In genomic region chr1:58304296-58304695, GRCm38 (mm10) we compare ENCODE assay signal across 9 mouse cellular contexts. TPM values are rescaled to one million over a fixed set of nuclear protein-coding genes. Genes with fewer than 3 reads are reported as not detected.
DNase-seq lines count a peak whose midpoint lies in the region; ATAC-seq and TF ChIP-seq lines count a peak whose summit lies in the region.
"Had no signal": no experiment of that assay in that cellular context is flagged by ENCODE, and none has a peak within 500 bp of the region (broad histone marks: within the 10 kb centered on the region; RNA-seq: fewer than 3 reads in every experiment).

No protein-coding gene starts in this region.

- H3K4me3 ChIP-seq in C2C12 (ENCODE audit: insufficient read depth, poor library complexity, severe bottlenecking), result no peak overlapping the region
- H3K4me3 ChIP-seq in limb, embryonic 15.5 days, result no peak overlapping the region

- peaks cover 19% of the 10 kb centered on the region for H3K4me1 ChIP-seq in limb, embryonic 15.5 days

- no peak overlapping the region for H3K9ac ChIP-seq in limb, embryonic 15.5 days

- H3K4me2 ChIP-seq in limb, embryonic 15.5 days, result no peak overlapping the region

- H3K79me3 ChIP-seq in C2C12 (ENCODE audit: low read depth), result no peaks in the 10 kb centered on the region

- no peaks in the 10 kb centered on the region for H3K9me3 ChIP-seq in limb, embryonic 15.5 days

- no peaks in the 10 kb centered on the region for H3K27me3 ChIP-seq in C2C12 (ENCODE audit: control insufficient read depth, insufficient read depth, insufficient read length)
- no peaks in the 10 kb centered on the region for H3K27me3 ChIP-seq in limb, embryonic 15.5 days

- 55% methylated on average over 12 of the region's 12 CpGs for WGBS in limb, embryonic 15.5 days

- TF ChIP-seq POLR2A in brain, embryonic 14.5 days (IDR thresholded peaks at IDR 0.05; ENCODE audit: borderline replicate concordance, extremely low read depth, insufficient read depth, insufficient read length, poor library complexity, severe bottlenecking), result no peak

- peak overlapping the region; percentile 77 for H3K27ac ChIP-seq in limb, embryonic 15.5 days

- intact Hi-C loops in gastrocnemius, postnatal 36 days (cut with DNase I), result no loop called here

- TF ChIP-seq CTCF in C2C12 (IDR thresholded peaks at IDR 0.05; ENCODE audit: control insufficient read depth, insufficient read depth, insufficient read length), result no peak
- TF ChIP-seq CTCF in brain, embryonic 14.5 days (IDR thresholded peaks at IDR 0.05; ENCODE audit: borderline replicate concordance, extremely low read depth, insufficient read depth, insufficient read length), result no peak

- no peaks in the 10 kb centered on the region for H3K79me2 ChIP-seq in C2C12 (ENCODE audit: control insufficient read depth, insufficient read depth)

- no peaks in the 10 kb centered on the region for H3K36me3 ChIP-seq in C2C12 (ENCODE audit: control insufficient read depth, insufficient read depth)
- H3K36me3 ChIP-seq in limb, embryonic 15.5 days, result no peaks in the 10 kb centered on the region

- DNase-seq in 3134 (ENCODE audit: extremely low read depth, insufficient read length, low spot score), result peak; percentile 87
- DNase-seq in brain, embryonic 14.5 days (ENCODE audit: low read depth), result peak; percentile 19
- DNase-seq in embryo, embryonic 11 days, result no peak
- no peak for DNase-seq in yolk sac, embryonic 10.5 days (ENCODE audit: low spot score)
- no peak for DNase-seq in gastrocnemius, postnatal 36 days
- DNase-seq: lung, postnatal 14 days had no signal

- no peak overlapping the region for H3ac ChIP-seq in C2C12 (ENCODE audit: control insufficient read depth, insufficient read length, low read depth)

- peak; percentile 37; the same call in 1 of the 2 replicates for ATAC-seq in limb, embryonic 15.5 days (ENCODE audit: insufficient number of reproducible peaks, low FRiP score, low TSS enrichment, low read depth)
- ATAC-seq: hindbrain, embryonic 16.5 days had no signal

TF ChIP-seq in C2C12, 6 proteins besides CTCF, POLR2A, EP300 and RAD21:
- TF ChIP-seq MYOD1 (IDR thresholded peaks at IDR 0.05; ENCODE audit: control insufficient read depth, insufficient read length, low read depth), result peak; percentile 8
- no peak for TF ChIP-seq MYOG (IDR thresholded peaks at IDR 0.05; ENCODE audit: control insufficient read depth, extremely low read depth, insufficient read length)
TF ChIP-seq in C2C12: peak in this region for 1.

RNA-seq across cellular contexts. Expression of gene Aox2, which starts 26.2 kb away (rescaled TPM):
- not detected for polyA plus RNA-seq in C2C12 (2012; fragmentation: generic; extraction: Trizol)
- 0.01 and 0.04 TPM in 2 replicates for polyA plus RNA-seq in brain, embryonic 14.5 days (2012; rRNA removed)
- 0.08 and 0.12 TPM in 2 replicates for polyA plus RNA-seq in limb, embryonic 15.5 days (2015; fragmentation: Nextera tagmentation; extraction: Ambion mirVana)
- under 1 TPM in 1 of 2 experiments, not detected in 1; 0.13 TPM for total RNA-seq in gastrocnemius, postnatal 36 days (2021)

Comparison
In these comparisons a context has a peak if more than half of its experiments do, and no peak if none do; other contexts are left out.
1. DNase-seq: peak in 3134 (single experiment) and brain, embryonic 14.5 days (single experiment); none in embryo, embryonic 11 days (single experiment), yolk sac, embryonic 10.5 days (single experiment) and gastrocnemius, postnatal 36 days (0 of 2).